Mouse (Mus musculus) thymus, postnatal 36 days (tissue): ENCODE measurements around the gene Onecut3.
A peak's percentile ranks its signal among the peaks of the same experiment; 100 is the strongest.

Experiments
- DNase-seq, 2 experiments: peaks; one replicate each; pipeline ENCODE4 v3.0.0; 2022; ENCODE audit warnings: mixed read lengths in 2 of 2

Onecut3 gene

DNA sequence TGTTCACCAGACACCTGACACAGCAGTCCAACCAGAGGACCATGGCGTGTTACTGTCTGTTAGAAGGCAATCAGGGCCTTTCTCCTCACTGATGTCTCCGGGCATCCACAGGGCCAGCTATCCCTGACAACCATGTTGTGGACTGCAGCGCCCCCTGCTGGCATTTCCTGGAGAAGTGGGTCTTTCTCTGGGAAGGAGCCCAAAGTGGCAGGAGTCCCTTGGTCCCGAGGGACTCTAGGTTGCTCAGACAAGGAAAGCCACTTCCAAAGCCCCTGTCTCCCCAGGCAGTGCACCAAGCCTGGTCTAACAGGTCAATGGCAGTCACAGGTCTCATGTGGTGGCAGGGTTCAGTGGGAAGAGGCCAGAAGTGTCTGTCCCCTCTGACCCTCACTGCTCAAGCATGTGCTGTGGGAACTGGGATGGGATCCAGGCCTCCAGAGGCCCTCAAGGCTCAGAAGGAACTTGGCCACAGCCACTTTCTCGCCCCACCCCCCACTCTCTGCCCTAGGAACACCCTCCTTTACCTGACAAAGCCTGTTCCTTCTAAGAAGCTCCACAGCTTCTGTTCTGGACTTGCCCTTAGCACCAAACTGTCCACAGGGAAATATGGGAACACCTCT, 62.8 kb downstream of the Onecut3 start:
- peak; percentile 64 to 67 for DNase-seq

DNA sequence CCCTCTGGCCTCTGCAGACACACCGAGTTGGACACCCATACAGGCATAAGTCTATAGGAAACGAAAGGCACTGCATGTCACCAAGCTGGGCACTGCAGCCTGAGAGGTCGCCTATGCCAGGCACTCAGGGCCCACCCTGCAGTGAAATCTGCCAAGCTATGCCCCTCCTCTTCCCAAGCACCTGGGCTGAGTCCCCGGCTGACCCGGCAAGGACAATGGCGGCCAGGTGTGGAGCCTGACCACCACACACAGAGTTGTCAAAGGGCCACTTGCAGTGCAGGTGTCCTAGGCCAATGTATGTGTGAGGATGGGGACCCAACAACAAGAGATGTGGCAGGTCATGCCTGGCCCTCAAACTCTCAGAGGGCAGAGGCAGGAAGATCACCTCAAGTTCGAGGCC, 64.8 kb downstream of the Onecut3 start:
- no peak for DNase-seq

DNA sequence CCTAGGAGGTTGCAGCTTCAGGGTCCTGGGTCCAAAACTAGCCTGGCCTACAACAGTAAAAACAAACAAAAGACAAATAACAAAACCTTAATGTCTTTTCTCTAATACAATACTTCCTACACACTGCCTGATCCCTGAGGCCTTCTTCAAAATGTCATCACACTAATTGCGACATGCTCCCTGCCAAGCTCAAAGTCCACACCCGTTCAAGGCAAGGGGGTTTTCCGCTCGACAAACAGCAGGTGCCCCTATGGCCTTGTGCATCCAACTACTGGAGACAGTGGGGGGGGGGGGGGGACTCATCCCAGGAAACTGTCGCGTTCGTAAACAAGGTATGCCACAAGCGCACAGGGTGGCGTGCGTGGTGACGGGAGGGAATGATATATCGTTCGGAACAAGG, 66.0 kb downstream of the Onecut3 start:
- DNase-seq = no peak

DNA sequence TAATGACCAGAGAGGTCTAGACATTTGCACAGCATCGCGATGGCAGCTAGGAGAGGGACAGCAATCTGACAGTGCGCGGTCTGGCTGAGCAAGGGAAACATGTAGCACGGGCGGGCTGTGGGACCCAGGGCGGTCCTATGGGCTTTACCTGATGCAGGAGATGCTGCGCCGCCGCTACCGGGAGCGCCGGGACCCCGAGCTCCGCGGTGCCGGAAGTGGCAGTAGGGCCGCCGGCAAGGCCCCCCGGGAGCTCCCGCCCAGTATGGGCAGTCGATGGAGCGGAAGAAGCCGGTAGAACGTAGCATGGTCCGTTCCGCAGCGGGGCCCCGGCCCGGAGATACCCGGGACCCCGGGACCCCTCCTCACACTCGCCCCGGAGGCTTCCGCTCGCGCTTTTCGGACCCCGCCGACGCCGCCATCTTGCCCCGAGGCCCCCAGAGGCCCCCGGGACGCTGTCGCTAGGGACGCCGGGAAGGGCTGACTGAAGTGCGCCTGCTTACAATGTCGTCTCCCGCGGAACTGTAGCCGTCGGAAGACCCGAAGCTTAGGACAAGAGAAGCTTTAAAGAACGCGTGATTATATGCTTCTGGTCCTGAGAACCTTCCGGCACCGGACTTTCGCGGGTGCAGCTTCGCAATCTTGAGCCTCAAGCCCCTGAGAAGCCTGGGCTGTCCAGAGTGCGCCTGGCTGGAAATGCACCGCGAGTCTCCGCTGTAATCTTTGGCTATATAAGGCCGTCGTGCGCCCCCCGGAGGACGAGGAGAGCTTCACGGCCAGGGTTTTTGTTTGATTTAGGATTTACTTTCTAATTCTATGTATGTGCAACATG, 66.7 kb downstream of the Onecut3 start, which contains the start of gene Rexo1:
Gene Rexo1, minus strand, starts transcription at position 445 of the 829 bp plus-strand sequence.
- DNase-seq = peak; percentile 92 to 95

DNA sequence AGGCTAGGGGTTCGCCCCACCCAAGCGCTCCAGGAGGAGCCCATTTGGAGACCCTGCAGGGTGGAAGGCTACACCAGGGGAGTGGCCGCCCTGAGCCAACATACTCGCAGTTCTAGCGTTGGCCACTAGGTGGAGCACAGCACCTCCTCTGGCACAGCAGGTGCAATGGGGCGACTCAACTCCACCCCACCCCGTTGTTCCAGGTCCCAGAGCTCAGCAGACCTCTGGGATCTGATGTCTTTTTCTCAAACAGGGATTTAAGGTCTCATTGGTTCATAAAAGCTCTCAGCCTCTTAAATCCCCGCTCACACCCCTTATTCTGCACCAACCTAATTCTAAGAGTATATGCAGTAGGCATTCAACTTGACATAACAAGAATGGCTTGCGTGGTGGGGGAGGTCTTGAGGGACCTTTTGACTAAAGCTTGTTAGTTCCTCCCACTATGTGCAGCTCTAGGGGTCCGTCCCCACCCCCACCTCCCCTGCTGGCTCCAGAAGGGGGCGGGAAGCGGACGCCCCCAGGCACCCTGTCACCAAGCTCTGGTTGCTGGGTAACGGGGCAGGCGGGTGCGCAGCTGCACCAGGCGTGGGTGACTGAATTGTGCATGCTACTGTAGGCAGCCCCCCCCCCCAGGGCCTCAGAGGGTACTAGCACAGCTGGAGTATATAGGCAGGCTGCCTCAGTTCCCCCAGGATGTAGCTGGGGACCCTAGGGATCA, 71.9 kb downstream of the Onecut3 start:
- peak; percentile 89 to 92 for DNase-seq
